Comparison of ENCODE assay signal across 8 mouse cellular contexts in genomic region chr11:84524511-84525270, GRCm38 (mm10). TPM values are rescaled to one million over a fixed set of nuclear protein-coding genes. Genes with fewer than 3 reads are reported as not detected.
DNase-seq lines count a peak whose midpoint lies in the region; ATAC-seq and TF ChIP-seq lines count a peak whose summit lies in the region.

No protein-coding gene starts in this region.

- H3K4me1 ChIP-seq in hindbrain, embryonic 12.5 days = peaks cover 21% of the 10 kb centered on the region
- H3K4me1 ChIP-seq in liver, embryonic 14.5 days (replicated peaks; ENCODE audit: control insufficient read depth in 2 of 2, insufficient read depth in 2 of 2, low read length in 1 of 2) = no peaks in the 10 kb centered on the region

- H3K9ac ChIP-seq in hindbrain, embryonic 12.5 days = peak overlapping the region; percentile 84
- H3K9ac ChIP-seq in liver, embryonic 14.5 days (replicated peaks) = no peak overlapping the region

- DNase-seq in kidney, adult 18-20 months = peak; percentile 58
- DNase-seq in kidney, adult 11 months = no peak
- peak; percentile 74 for DNase-seq in cerebellum, adult 9-10 months
- no peak for DNase-seq in liver, embryonic 14.5 days (ENCODE audit: low read depth in 3 of 3, low spot score in 3 of 3)
- no peak for DNase-seq in urinary bladder, postnatal 25 days (ENCODE audit: low spot score)
- no peak for DNase-seq in spleen, adult 18-20 months
- DNase-seq in layer of hippocampus, adult 11-12 months (ENCODE audit: low spot score) = no peak

- TF ChIP-seq EP300 in liver, embryonic 14.5 days (IDR thresholded peaks at IDR 0.05; ENCODE audit: low read depth) = no peak

- ATAC-seq in hindbrain, embryonic 12.5 days (ENCODE audit: low FRiP score) = peak; percentile 39; the same call in 1 of the 2 replicates
- ATAC-seq in liver, embryonic 14.5 days (ENCODE audit: insufficient read depth) = no peak

- peaks cover 3% of the 10 kb centered on the region; the same call in 1 of the 2 replicates for H3K36me3 ChIP-seq in hindbrain, embryonic 12.5 days
- H3K36me3 ChIP-seq in liver, embryonic 14.5 days (replicated peaks; ENCODE audit: control insufficient read depth, insufficient read depth, low read depth) = no peaks in the 10 kb centered on the region

- under 1% methylated on average over 48 of the region's 48 CpGs for WGBS in hindbrain, embryonic 12.5 days
- WGBS in liver, embryonic 14.5 days (ENCODE audit: insufficient replicate concordance) = under 1% methylated on average over 47 of the region's 48 CpGs

- no peak for TF ChIP-seq CTCF in liver, embryonic 14.5 days (IDR thresholded peaks at IDR 0.05; ENCODE audit: low read depth)

- H3K27me3 ChIP-seq in hindbrain, embryonic 12.5 days = peaks cover 91% of the 10 kb centered on the region
- H3K27me3 ChIP-seq in liver, embryonic 14.5 days (ENCODE audit: control insufficient read depth, insufficient read depth, low read length) = peaks cover 99% of the 10 kb centered on the region

- H3K9me3 ChIP-seq in hindbrain, embryonic 12.5 days (replicated peaks) = no peaks in the 10 kb centered on the region
- H3K9me3 ChIP-seq in liver, embryonic 14.5 days (ENCODE audit: control insufficient read depth, low read length) = no peaks in the 10 kb centered on the region

- H3K4me3 ChIP-seq in hindbrain, embryonic 12.5 days = peak overlapping the region; percentile 51
- H3K4me3 ChIP-seq in liver, embryonic 14.5 days (ENCODE audit: insufficient read depth in 1 of 2, low read depth in 2 of 2, low read length in 2 of 2) = peak overlapping the region in 1 of 2 experiments; percentile 34; a peak in 2 of 4 replicates

- H3K4me2 ChIP-seq in hindbrain, embryonic 12.5 days (replicated peaks) = peak overlapping the region; percentile 66
- H3K4me2 ChIP-seq in liver, embryonic 14.5 days (ENCODE audit: low read depth) = peak overlapping the region; percentile 47

- H3K27ac ChIP-seq in hindbrain, embryonic 12.5 days = peak overlapping the region; percentile 83
- no peak overlapping the region for H3K27ac ChIP-seq in liver, embryonic 14.5 days

RNA-seq across cellular contexts. Expression of gene Lhx1, which starts 0.6 kb away (rescaled TPM):
- 65.0 and 68.8 TPM in 2 replicates for polyA plus RNA-seq in hindbrain, embryonic 12.5 days (2016; fragmentation: Nextera tagmentation; extraction: Ambion mirVana)
- polyA plus RNA-seq in liver, embryonic 14.5 days (2012; rRNA removed) = 0.03 TPM in 1 of 2 replicates, not detected in the other
- polyA plus RNA-seq in liver, embryonic 14.5 days (2014; fragmentation: Nextera tagmentation; extraction: Ambion mirVana) = not detected in 2 replicates

RNA-seq across cellular contexts. Expression of gene Aatf, which starts 11.4 kb away (rescaled TPM):
- polyA plus RNA-seq in hindbrain, embryonic 12.5 days (2016; fragmentation: Nextera tagmentation; extraction: Ambion mirVana) = 53.2 and 55.6 TPM in 2 replicates
- 3.9 and 6.3 TPM in 2 replicates for polyA plus RNA-seq in liver, embryonic 14.5 days (2012; rRNA removed)
- 20.3 and 26.8 TPM in 2 replicates for polyA plus RNA-seq in liver, embryonic 14.5 days (2014; fragmentation: Nextera tagmentation; extraction: Ambion mirVana)

Comparison
In these comparisons a context has a peak if more than half of its experiments do, and no peak if none do; other contexts are left out.
1. DNase-seq: peak in kidney, adult 18-20 months (single experiment) and cerebellum, adult 9-10 months (single experiment); none in kidney, adult 11 months (single experiment), liver, embryonic 14.5 days (0 of 3), urinary bladder, postnatal 25 days (single experiment), spleen, adult 18-20 months (0 of 2) and layer of hippocampus, adult 11-12 months (single experiment).
2. RNA of gene Lhx1, which starts 0.6 kb away (polyA plus RNA-seq): 65.0 to 68.8 TPM in hindbrain, embryonic 12.5 days; 0.03 TPM in liver, embryonic 14.5 days; every median in the first group is over 10 times any median in the second.